Mouse (Mus musculus) thymus, adult 18-20 months (tissue): ENCODE results near the gene Trappc11.

Experiments
- DNase-seq, 2 experiments: peaks; one replicate each; pipeline ENCODE4 v3.0.0; 2022; ENCODE audit warnings: mixed read lengths in 2 of 2

Trappc11 gene

GRCm38 (mm10) chr8:47533344-47534125 is at the start of gene Trappc11, which contains the start of gene Rwdd4a:
Trappc11 (minus strand) TSS chr8:47533470.
Rwdd4a (plus strand) TSS chr8:47533664.
- peak; percentile 89 to 94 for DNase-seq

GRCm38 (mm10) chr8:47581454-47581853 is 48.2 kb upstream of the Trappc11 start:
- no peak for DNase-seq

DNA sequence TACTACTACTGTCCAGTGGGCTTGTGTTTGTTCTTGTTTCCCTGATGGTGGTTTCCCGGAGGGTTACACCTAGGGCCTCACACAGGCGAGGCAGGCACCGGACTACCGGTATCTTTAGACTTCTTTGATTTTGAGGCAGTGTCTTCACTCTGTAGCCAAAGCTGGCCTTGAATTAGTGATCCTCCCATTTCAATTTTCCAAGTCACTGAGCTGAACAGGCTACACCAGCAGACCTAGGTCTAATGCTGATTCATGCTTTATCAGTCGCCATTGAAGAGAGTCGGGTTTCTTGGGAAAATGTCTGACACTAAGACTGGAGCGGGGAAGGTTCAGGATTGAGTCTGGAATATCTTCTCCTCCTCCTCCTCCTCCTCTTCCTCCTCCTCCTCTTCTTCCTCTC is 40.2 kb upstream of the Trappc11 start:
- no peak for DNase-seq

DNA sequence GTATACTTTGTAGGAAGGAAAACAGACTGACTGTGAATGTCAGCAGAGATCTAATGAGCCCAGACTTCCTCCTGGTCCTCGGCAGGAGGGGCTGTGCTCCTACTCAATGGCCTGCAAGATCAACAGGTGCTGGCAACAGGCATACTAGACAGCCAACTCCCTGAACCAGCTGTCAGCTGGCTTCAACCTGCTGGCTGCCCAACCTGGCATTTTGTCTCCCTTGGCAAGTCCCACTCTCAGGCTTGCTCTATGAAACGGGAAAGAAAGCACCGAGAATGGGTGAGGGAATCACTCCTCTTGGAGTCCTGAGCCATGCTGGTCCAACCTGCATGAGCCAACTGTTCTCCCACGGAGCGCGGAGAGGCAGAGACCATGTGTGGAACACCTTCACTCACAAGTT is 36.9 kb upstream of the Trappc11 start:
- DNase-seq = no peak

GRCm38 (mm10) chr8:47568098-47568497 is 34.8 kb upstream of the Trappc11 start:
- no peak for DNase-seq

DNA sequence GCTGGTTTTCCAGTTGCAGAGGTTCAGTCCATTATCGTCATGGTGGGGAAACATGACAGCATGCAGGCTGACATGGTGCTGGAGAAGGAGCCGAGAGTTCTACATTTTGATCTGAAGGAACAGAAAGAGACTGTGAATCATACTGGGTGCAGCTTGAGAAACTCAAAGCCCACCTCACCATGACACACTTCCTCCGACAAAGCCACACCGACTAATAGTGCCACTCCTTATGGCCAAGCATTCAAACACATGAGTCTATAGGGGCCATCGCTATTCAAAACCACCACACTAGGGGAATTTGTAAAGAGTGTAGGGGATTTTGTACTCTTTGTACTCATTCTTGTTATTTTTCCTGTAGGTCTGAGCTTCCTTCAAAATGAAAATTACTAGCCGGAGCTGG is 33.3 kb upstream of the Trappc11 start:
- no peak for DNase-seq

- DNase-seq = no peak
Observed at GRCm38 (mm10) chr8:47560801-47561200, 27.5 kb upstream of the Trappc11 start.

- DNase-seq = no peak
Observed at GRCm38 (mm10) chr8:47558274-47558673, 25.0 kb upstream of the Trappc11 start.

DNA sequence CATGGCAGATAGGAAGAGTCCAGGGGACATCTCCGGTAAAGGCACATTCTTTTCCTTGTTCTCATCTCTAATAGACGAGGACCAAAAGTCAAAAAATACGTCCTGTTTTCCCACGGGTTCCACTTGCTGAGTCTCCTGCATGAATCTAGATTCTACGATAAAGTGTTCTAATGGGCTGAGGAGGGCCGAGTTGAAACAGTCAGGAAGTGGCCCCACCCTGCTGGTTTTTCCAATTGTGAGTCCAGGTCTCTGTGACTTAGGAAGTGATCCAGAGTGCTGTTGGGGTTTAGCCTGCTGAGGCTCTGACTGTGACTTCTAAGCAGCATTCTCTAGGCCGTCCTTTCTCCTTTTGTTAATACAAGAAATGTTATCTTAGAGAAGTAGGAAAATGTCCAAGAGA is 23.2 kb upstream of the Trappc11 start:
- DNase-seq = no peak

- no peak for DNase-seq
Observed at GRCm38 (mm10) chr8:47553613-47554012, 20.3 kb upstream of the Trappc11 start.

DNA sequence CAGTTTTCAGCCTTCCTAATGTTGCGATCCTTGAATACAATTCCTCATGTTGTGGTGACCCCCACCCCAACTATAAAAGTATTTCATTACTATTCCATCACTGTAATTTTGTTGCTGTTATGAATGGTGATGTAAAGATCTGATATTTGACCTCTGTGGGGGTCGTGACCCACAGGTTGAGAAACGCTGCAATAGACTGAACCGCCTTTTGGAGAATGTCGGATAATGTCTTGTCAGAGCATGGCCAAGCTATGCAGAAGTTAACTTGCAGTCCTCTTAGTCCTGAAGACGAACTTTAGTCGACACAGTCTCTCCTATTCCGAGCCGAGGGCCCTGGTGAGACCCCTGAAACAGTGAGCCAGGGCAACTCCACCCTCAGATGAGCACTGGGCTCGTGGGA is 13.8 kb upstream of the Trappc11 start:
- no peak for DNase-seq

GRCm38 (mm10) chr8:47544094-47544493 is 10.8 kb upstream of the Trappc11 start:
- peak in 1 of 2 experiments; percentile 13 for DNase-seq

DNA sequence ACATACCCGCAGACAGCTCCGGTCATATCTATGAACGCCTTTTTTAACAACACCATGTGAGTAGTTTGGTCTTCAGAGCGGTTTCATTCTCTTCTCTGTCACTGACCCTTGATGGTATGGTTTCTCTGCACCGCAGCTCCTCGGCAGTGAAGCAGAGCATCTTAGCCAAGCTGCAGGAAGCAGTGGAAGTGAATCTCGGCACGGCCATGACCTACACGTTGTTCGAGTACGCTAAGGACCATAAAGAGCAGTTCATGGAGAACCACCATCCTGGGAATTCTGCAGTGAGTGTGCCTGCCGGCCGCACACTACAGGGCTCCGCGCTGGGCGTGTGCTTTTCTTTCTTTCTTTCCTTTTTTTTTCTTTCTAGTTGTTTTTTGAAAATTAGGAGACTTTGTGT is 9.5 kb upstream of the Trappc11 start:
- no peak for DNase-seq

- DNase-seq = no peak
Observed at GRCm38 (mm10) chr8:47538323-47538722, 5.1 kb upstream of the Trappc11 start.

GRCm38 (mm10) chr8:47528094-47528493 is 5.2 kb downstream of the Trappc11 start:
- no peak for DNase-seq

DNA sequence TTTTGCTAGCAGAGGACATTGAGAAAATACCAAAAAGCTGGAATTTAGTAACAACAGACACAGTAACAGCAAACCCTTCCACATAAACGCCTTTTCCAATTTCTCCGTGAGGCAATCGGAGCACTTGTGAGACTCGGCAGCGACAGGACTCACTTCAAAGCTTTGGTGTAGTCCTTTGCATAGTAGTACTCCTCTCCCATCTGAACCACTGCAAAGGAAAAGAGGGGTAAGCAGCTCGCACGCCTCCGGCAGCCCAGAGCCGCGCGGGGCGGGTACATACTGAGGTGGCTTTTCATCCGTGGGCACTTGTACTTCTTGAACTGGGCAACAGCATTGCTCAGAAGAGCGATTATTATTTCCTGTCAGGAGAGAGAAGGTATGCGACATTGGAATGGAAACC is 19.7 kb downstream of the Trappc11 start:
- DNase-seq = no peak

- no peak for DNase-seq
Observed at GRCm38 (mm10) chr8:47510930-47511329, 22.3 kb downstream of the Trappc11 start.

DNA sequence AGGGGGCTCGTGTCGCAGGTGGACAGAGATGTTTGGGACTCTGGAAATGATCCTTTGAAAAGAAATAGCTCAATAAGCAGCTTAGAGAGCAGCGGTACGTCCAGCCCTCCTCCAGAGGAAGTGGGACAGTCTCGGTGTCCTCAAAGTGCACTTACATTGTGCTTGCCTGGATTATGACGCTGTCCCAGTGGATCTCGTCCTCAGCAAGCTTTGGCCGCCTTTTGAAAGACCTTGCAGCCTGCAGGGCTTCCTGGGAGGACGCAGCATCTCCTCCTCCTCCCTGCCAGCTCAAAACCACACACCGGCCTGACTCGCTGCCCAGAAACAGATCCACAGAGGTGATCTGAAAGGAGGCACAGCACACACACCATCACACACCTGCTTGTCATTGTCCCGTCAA is 27.8 kb downstream of the Trappc11 start:
- DNase-seq = no peak

GRCm38 (mm10) chr8:47502546-47502945 is 30.7 kb downstream of the Trappc11 start:
- DNase-seq = no peak

DNA sequence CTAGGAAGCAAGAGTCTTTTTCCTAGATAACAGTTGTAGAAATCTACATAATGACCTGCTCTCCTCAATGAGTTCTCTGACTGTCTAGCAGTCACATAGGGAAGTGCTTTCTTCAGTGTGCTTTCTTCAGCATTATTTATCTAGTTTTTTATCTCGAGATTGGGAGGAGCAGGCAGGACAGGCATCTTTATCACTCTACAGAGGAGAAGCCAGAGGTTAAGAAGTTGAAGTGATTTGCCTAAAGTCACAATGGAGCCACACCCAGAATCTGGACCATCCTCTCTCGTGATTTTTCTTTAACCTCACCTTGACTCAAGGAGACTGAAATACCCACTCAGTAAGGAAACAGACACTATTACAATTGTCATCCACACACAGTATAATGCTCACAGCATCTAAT is 31.3 kb downstream of the Trappc11 start:
- DNase-seq = no peak

GRCm38 (mm10) chr8:47495428-47495827 is 37.8 kb downstream of the Trappc11 start:
- no peak for DNase-seq

DNA sequence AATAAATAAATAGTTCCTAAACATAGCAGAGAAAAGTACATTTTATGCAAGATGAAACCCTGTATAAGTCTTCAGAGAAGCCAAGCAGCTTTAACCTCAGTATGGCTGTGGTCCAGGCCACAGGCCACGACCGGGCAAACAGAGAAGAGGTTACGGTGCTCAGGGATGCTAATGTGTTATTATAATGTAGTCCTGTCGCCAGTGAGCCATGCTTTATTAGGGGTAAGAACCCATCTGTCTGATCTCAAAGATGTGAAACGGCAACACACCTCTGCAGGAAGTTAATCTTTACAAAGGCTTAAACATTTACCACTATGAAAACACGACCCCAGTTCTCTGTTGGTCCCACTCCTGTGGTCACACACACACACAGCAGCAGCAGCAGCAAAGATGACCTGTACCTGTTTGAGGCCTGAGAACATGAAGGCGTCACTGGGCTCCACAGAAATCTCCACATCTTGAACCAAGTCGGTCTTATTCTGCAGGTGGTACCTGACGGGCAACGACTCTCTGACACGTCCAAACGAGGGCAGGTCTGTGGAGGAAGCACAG is 38.6 kb downstream of the Trappc11 start:
- no peak for DNase-seq

DNA sequence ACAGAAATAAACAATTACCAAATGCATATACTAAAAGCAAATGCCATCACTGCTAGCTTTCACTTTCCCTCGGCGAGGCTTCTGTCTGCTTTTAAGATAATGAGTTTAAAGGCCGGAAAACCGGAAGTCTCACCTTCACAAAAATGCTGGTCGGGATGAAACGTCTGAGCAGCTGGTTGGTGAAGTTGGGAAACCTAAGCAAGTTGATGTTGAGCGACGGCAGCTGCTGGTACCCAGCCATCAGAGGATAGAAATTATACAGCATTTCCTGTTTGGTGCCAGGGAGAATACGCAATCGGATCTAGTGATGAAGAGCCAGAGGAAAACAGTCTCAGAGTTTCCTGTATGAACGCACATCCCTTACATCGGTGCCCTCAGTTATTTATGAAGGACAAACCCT is 40.2 kb downstream of the Trappc11 start:
- DNase-seq = no peak

- no peak for DNase-seq
Observed at GRCm38 (mm10) chr8:47487231-47487630, 46.0 kb downstream of the Trappc11 start.
